Mouse (Mus musculus): Measurements from ENCODE around the gene Bag6. TPM values are rescaled to one million over a fixed set of nuclear protein-coding genes. Genes with fewer than 3 reads are reported as not detected.

Bag6 gene
- polyA plus RNA-seq, 1 experiment from 2014 or later = 77.6 TPM

GRCm38 (mm10) chr17:35185639-35186611 is 50.9 kb downstream of the Bag6 start:
- Histone ChIP-seq H3K27me3 (ENCODE audit: insufficient read depth, poor library complexity, severe bottlenecking) (no peaks in the 10 kb centered on the region), H3K36me3 (no peaks in the 10 kb centered on the region), H3K4me3 (peak overlapping the region; percentile 55), H3K9me3 (no peaks in the 10 kb centered on the region), H3K4me1 (replicated peaks) (peaks cover 18% of the 10 kb centered on the region), H3K27ac (peak overlapping the region; percentile 88)
- DNase-seq (ENCODE audit: low spot score) = peak; percentile 66
- WGBS = 3% methylated on average over 18 of the region's 18 CpGs

GRCm38 (mm10) chr17:35186681-35187080 is 51.7 kb downstream of the Bag6 start:
- Histone ChIP-seq H3K27ac (peak overlapping the region; percentile 88), H3K4me3 (peak overlapping the region; percentile 55), H3K9me3 (no peaks in the 10 kb centered on the region), H3K36me3 (no peaks in the 10 kb centered on the region), H3K4me1 (replicated peaks) (peaks cover 18% of the 10 kb centered on the region), H3K27me3 (ENCODE audit: insufficient read depth, poor library complexity, severe bottlenecking) (no peaks in the 10 kb centered on the region)
- WGBS = 2% methylated on average over 4 of the region's 4 CpGs
- peak; percentile 51 for DNase-seq (ENCODE audit: low spot score)

GRCm38 (mm10) chr17:35187345-35187744 is 52.4 kb downstream of the Bag6 start:
- no peaks in the 10 kb centered on the region for H3K9me3 ChIP-seq
- no peak overlapping the region for H3K27ac ChIP-seq
- DNase-seq (ENCODE audit: low spot score) = no peak
- peaks cover 18% of the 10 kb centered on the region for H3K4me1 ChIP-seq (replicated peaks)
- no peaks in the 10 kb centered on the region for H3K27me3 ChIP-seq (ENCODE audit: insufficient read depth, poor library complexity, severe bottlenecking)
- no peaks in the 10 kb centered on the region for H3K36me3 ChIP-seq
- no peak overlapping the region for H3K4me3 ChIP-seq
- WGBS = 69% methylated on average over 4 of the region's 4 CpGs

GRCm38 (mm10) chr17:35187959-35188610 is 53.1 kb downstream of the Bag6 start, which contains the start of gene Lst1:
TSS of gene Lst1 (minus strand) at chr17:35188439.
- Histone ChIP-seq H3K27me3 (ENCODE audit: insufficient read depth, poor library complexity, severe bottlenecking) (peaks cover 2% of the 10 kb centered on the region; the same call in 1 of the 2 replicates), H3K27ac (no peak within 1 kb of the TSS), H3K4me1 (replicated peaks) (peaks cover 18% of the 10 kb centered on the region), H3K36me3 (no peaks in the 10 kb centered on the region), H3K9me3 (no peaks in the 10 kb centered on the region), H3K4me3 (no peak within 1 kb of the TSS)
- DNase-seq (ENCODE audit: low spot score) = no peak
- 79% methylated on average over 7 of the region's 7 CpGs for WGBS

GRCm38 (mm10) chr17:35189186-35189585 is 54.2 kb downstream of the Bag6 start:
- DNase-seq (ENCODE audit: low spot score) = no peak
- no peaks in the 10 kb centered on the region for H3K9me3 ChIP-seq
- peaks cover 13% of the 10 kb centered on the region for H3K27me3 ChIP-seq (ENCODE audit: insufficient read depth, poor library complexity, severe bottlenecking)
- H3K27ac ChIP-seq = no peak overlapping the region
- H3K4me1 ChIP-seq (replicated peaks) = peaks cover 22% of the 10 kb centered on the region
- H3K36me3 ChIP-seq = no peaks in the 10 kb centered on the region
- H3K4me3 ChIP-seq = no peak overlapping the region
- 70% methylated on average over 1 of the region's 1 CpGs for WGBS

- no peak overlapping the region for H3K27ac ChIP-seq
- 65% methylated on average over 4 of the region's 4 CpGs for WGBS
- no peak overlapping the region for H3K4me3 ChIP-seq
- no peak for DNase-seq (ENCODE audit: low spot score)
- peaks cover 30% of the 10 kb centered on the region for H3K4me1 ChIP-seq (replicated peaks)
- H3K36me3 ChIP-seq = no peaks in the 10 kb centered on the region
- no peaks in the 10 kb centered on the region for H3K9me3 ChIP-seq
- H3K27me3 ChIP-seq (ENCODE audit: insufficient read depth, poor library complexity, severe bottlenecking) = peaks cover 22% of the 10 kb centered on the region
Observed at GRCm38 (mm10) chr17:35190096-35190495, 55.1 kb downstream of the Bag6 start.

- Histone ChIP-seq H3K27ac (no peak overlapping the region), H3K9me3 (no peaks in the 10 kb centered on the region), H3K27me3 (ENCODE audit: insufficient read depth, poor library complexity, severe bottlenecking) (peaks cover 38% of the 10 kb centered on the region), H3K4me3 (no peak overlapping the region), H3K36me3 (no peaks in the 10 kb centered on the region), H3K4me1 (replicated peaks) (peaks cover 28% of the 10 kb centered on the region)
- no peak for DNase-seq (ENCODE audit: low spot score)
- 56% methylated on average over 2 of the region's 2 CpGs for WGBS
Observed at GRCm38 (mm10) chr17:35191723-35192122, 56.7 kb downstream of the Bag6 start.

GRCm38 (mm10) chr17:35192924-35193323 is 57.9 kb downstream of the Bag6 start:
- H3K4me1 ChIP-seq (replicated peaks) = peaks cover 26% of the 10 kb centered on the region
- no peaks in the 10 kb centered on the region for H3K36me3 ChIP-seq
- H3K27me3 ChIP-seq (ENCODE audit: insufficient read depth, poor library complexity, severe bottlenecking) = peaks cover 50% of the 10 kb centered on the region
- H3K27ac ChIP-seq = no peak overlapping the region
- H3K4me3 ChIP-seq = no peak overlapping the region
- 81% methylated on average over 5 of the region's 5 CpGs for WGBS
- no peaks in the 10 kb centered on the region for H3K9me3 ChIP-seq
- no peak for DNase-seq (ENCODE audit: low spot score)

- H3K27me3 ChIP-seq (ENCODE audit: insufficient read depth, poor library complexity, severe bottlenecking) = peaks cover 60% of the 10 kb centered on the region
- WGBS = 67% methylated on average over 28 of the region's 28 CpGs
- H3K4me1 ChIP-seq (replicated peaks) = peaks cover 26% of the 10 kb centered on the region
- H3K4me3 ChIP-seq = peak within 1 kb of the TSS; percentile 56; the same call in 1 of the 2 replicates
- DNase-seq (ENCODE audit: low spot score) = no peak
- H3K27ac ChIP-seq = no peak within 1 kb of the TSS
- H3K9me3 ChIP-seq = no peaks in the 10 kb centered on the region
- no peaks in the 10 kb centered on the region for H3K36me3 ChIP-seq
Observed at GRCm38 (mm10) chr17:35193881-35194843, 59.2 kb downstream of the Bag6 start, which contains the start of gene Ltb. TSS of gene Ltb (plus strand) at chr17:35194439.

GRCm38 (mm10) chr17:35194844-35195630 is 60.1 kb downstream of the Bag6 start:
- peaks cover 66% of the 10 kb centered on the region for H3K27me3 ChIP-seq (ENCODE audit: insufficient read depth, poor library complexity, severe bottlenecking)
- H3K27ac ChIP-seq = peak overlapping the region; percentile 50; the same call in 1 of the 2 replicates
- 42% methylated on average over 19 of the region's 19 CpGs for WGBS

GRCm38 (mm10) chr17:35195631-35196320 is 60.8 kb downstream of the Bag6 start:
- whole genome bisulfite sequencing = 2% methylated on average over 66 of the region's 66 CpGs
- H3K9me3 ChIP-seq = no peaks in the 10 kb centered on the region
- no peaks in the 10 kb centered on the region for H3K36me3 ChIP-seq
- DNase-seq (ENCODE audit: low spot score) = peak; percentile 77
- H3K27me3 ChIP-seq (ENCODE audit: insufficient read depth, poor library complexity, severe bottlenecking) = peaks cover 73% of the 10 kb centered on the region
- H3K4me1 ChIP-seq (replicated peaks) = peaks cover 26% of the 10 kb centered on the region
- peak overlapping the region; percentile 56 for H3K4me3 ChIP-seq
- H3K27ac ChIP-seq = peak overlapping the region; percentile 50; the same call in 1 of the 2 replicates

More at GRCm38 (mm10) chr17:35194844-35195630, 60.1 kb downstream of the Bag6 start:
- Histone ChIP-seq H3K36me3 (no peaks in the 10 kb centered on the region), H3K4me3 (peak overlapping the region; percentile 56), H3K9me3 (no peaks in the 10 kb centered on the region), H3K4me1 (replicated peaks) (peaks cover 26% of the 10 kb centered on the region)
- DNase-seq (ENCODE audit: low spot score) = no peak
